Mouse (Mus musculus) forebrain, postnatal 0 days (tissue): ENCODE results near the gene Mamdc2. TPM values are rescaled to one million over a fixed set of nuclear protein-coding genes. Genes with fewer than 3 reads are reported as not detected.
A peak's percentile ranks its signal among the peaks of the same experiment; 100 is the strongest.

Experiments used
- ATAC-seq: fragments of 200-750 bp; cut with Nextera tagmentation; 2 replicates; pipeline ENCODE4 v1.8.0; 2017; ENCODE audit warnings: mild to moderate bottlenecking, moderate library complexity
- DNase-seq: peaks from one replicate; pipeline ENCODE4 v3.0.0-alpha.2; 2015
- H3K27ac ChIP-seq: fragments of 300-500 bp; sonication (generic); 2 replicates; pipeline ENCODE4 v1.5.1; 2014; ENCODE audit warnings: low read depth, mild to moderate bottlenecking, antibody characterized with exemption, low read length, moderate library complexity, mixed read lengths
- H3K27me3 ChIP-seq: fragments of 300-500 bp; sonication (generic); 2 replicates; pipeline ENCODE4 v1.6.1; 2014; ENCODE audit warnings: mild to moderate bottlenecking, low read length, mixed read lengths; ENCODE audit not compliant: insufficient read depth
- H3K36me3 ChIP-seq: fragments of 300-500 bp; sonication (generic); 2 replicates; pipeline ENCODE4 v1.6.1; 2014; ENCODE audit warnings: mild to moderate bottlenecking, moderate library complexity; ENCODE audit not compliant: insufficient read depth
- H3K4me1 ChIP-seq: fragments of 300-500 bp; sonication (generic); 2 replicates; pipeline ENCODE4 v1.6.1; 2014; ENCODE audit warnings: antibody characterized with exemption; ENCODE audit not compliant: insufficient read depth
- H3K4me2 ChIP-seq: fragments of 300-500 bp; sonication (generic); 2 replicates; pipeline ENCODE4 v1.6.1; 2014; ENCODE audit warnings: low read depth, mild to moderate bottlenecking, moderate library complexity
- H3K4me3 ChIP-seq: fragments of 300-500 bp; sonication (generic); 2 replicates; pipeline ENCODE4 v1.5.1; 2014; ENCODE audit warnings: low read depth, low read length, mixed read lengths
- H3K9ac ChIP-seq: fragments of 300-500 bp; sonication (generic); 2 replicates; pipeline ENCODE4 v1.6.1; 2014; ENCODE audit warnings: mild to moderate bottlenecking
- H3K9me3 ChIP-seq: fragments of 300-500 bp; sonication (generic); 2 replicates; pipeline ENCODE4 v1.6.1; 2016; ENCODE audit warnings: low read length
- CTCF ChIP-seq: sonication (generic); IDR thresholded peaks from 2 replicates; pipeline ENCODE4 v1.5.1; 2016; ENCODE audit warnings: antibody characterized with exemption, control low read depth, low read depth
- WGBS: fragments of 180-500 bp; shearing (Covaris S2); extraction: QIAGEN DNeasy Blood & Tissue Kit; methylation state at CpG from one replicate; pipeline ENCODE4 v1.1.7; 2014; 5-methylcytosine and 5-hydroxymethylcytosine counted together
- polyA plus RNA-seq: library from polyadenylated mRNA; unstranded; fragments of >200 nt; fragmentation: Nextera tagmentation; extraction: Ambion mirVana; gene quantifications from 2 replicates; pipeline ENCODE4 v1.2.1, GENCODE M21; 2015
- total RNA-seq: library from RNA; depleted of rRNA; stranded (reverse); fragments of >200 nt; gene quantifications from 2 replicates; pipeline ENCODE4 v1.2.3, GENCODE M21; 2014

Gene Mamdc2
- total and polyA plus RNA-seq, 2 experiments from 2014 or later: 2.7 to 4.2 TPM

- H3K4me1 ChIP-seq: no peaks in the 10 kb centered on the region
- TF ChIP-seq CTCF: no peak
- H3K27me3 ChIP-seq: no peaks in the 10 kb centered on the region
- no peaks in the 10 kb centered on the region for H3K9me3 ChIP-seq
- H3K27ac ChIP-seq: peak overlapping the region; percentile 67
- 56% methylated on average over 4 of the region's 4 CpGs for WGBS
- no peaks in the 10 kb centered on the region for H3K36me3 ChIP-seq
- H3K9ac ChIP-seq: no peak overlapping the region
- DNase-seq (peak; percentile 35), ATAC-seq (peak; percentile 34)
- H3K4me3 ChIP-seq: no peak overlapping the region
- no peak overlapping the region for H3K4me2 ChIP-seq
Observed at GRCm38 (mm10) chr19:23360536-23360935, 87.7 kb downstream of the Mamdc2 start.

- DNase-seq (no peak), ATAC-seq (no peak)
- Histone ChIP-seq H3K4me2 (no peak overlapping the region), H3K9ac (no peak overlapping the region), H3K36me3 (no peaks in the 10 kb centered on the region), H3K4me3 (no peak overlapping the region), H3K9me3 (no peaks in the 10 kb centered on the region), H3K4me1 (no peaks in the 10 kb centered on the region), H3K27me3 (no peaks in the 10 kb centered on the region), H3K27ac (no peak overlapping the region)
- WGBS: 92% methylated on average over 5 of the region's 5 CpGs
- TF ChIP-seq CTCF: no peak
Observed at GRCm38 (mm10) chr19:23357253-23357652, 91.0 kb downstream of the Mamdc2 start.

- H3K4me3 ChIP-seq: no peak overlapping the region
- no peak for DNase-seq
- H3K27ac ChIP-seq: no peak overlapping the region
- ATAC-seq: no peak
- no peaks in the 10 kb centered on the region for H3K4me1 ChIP-seq
- H3K36me3 ChIP-seq: no peaks in the 10 kb centered on the region
- TF ChIP-seq CTCF: no peak
- no peaks in the 10 kb centered on the region for H3K27me3 ChIP-seq
- H3K4me2 ChIP-seq: no peak overlapping the region
- H3K9ac ChIP-seq: no peak overlapping the region
- no peaks in the 10 kb centered on the region for H3K9me3 ChIP-seq
- 86% methylated on average over 6 of the region's 6 CpGs for WGBS
Observed at GRCm38 (mm10) chr19:23354738-23355137, 93.5 kb downstream of the Mamdc2 start.

GRCm38 (mm10) chr19:23353881-23354401 is 94.3 kb downstream of the Mamdc2 start:
- WGBS: 72% methylated on average over 9 of the region's 9 CpGs
- ATAC-seq: no peak

DNA sequence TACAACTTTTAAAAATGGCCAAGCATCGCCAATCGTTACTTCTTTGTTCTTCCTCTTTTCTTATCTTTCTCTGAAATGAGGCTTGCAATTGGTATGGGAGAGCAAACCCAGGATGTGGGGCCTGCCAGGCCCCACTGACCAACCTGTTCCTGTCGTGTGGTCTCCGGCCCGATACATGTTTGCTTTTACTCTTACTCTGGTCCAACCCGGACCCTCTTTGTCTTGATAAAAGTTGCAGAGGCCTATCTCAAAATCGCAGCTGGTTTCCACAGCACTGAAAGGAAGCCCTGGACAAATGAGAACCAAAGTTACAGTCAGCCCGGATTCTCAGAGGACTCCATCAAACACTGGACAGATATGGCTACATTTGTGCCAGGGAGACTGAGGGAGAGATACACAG is 95.1 kb downstream of the Mamdc2 start:
- H3K4me1 ChIP-seq: no peaks in the 10 kb centered on the region
- no peak overlapping the region for H3K27ac ChIP-seq
- WGBS: 68% methylated on average over 8 of the region's 8 CpGs
- H3K4me3 ChIP-seq: no peak overlapping the region
- ATAC-seq (no peak), DNase-seq (no peak)
- H3K36me3 ChIP-seq: no peaks in the 10 kb centered on the region
- TF ChIP-seq CTCF: no peak
- no peaks in the 10 kb centered on the region for H3K27me3 ChIP-seq
- no peak overlapping the region for H3K4me2 ChIP-seq
- H3K9me3 ChIP-seq: no peaks in the 10 kb centered on the region
- no peak overlapping the region for H3K9ac ChIP-seq

More at GRCm38 (mm10) chr19:23353881-23354401, 94.3 kb downstream of the Mamdc2 start:
- Histone ChIP-seq H3K27ac (no peak overlapping the region), H3K27me3 (no peaks in the 10 kb centered on the region), H3K4me2 (no peak overlapping the region), H3K36me3 (no peaks in the 10 kb centered on the region), H3K4me1 (no peaks in the 10 kb centered on the region), H3K9ac (no peak overlapping the region), H3K9me3 (no peaks in the 10 kb centered on the region), H3K4me3 (no peak overlapping the region)
- DNase-seq: no peak
- TF ChIP-seq CTCF: no peak

GRCm38 (mm10) chr19:23351808-23352491 is 96.3 kb downstream of the Mamdc2 start:
- DNase-seq: no peak
- no peak for ATAC-seq
- Histone ChIP-seq H3K4me2 (no peak overlapping the region), H3K9me3 (no peaks in the 10 kb centered on the region), H3K9ac (no peak overlapping the region), H3K27ac (no peak overlapping the region), H3K36me3 (no peaks in the 10 kb centered on the region), H3K4me1 (no peaks in the 10 kb centered on the region), H3K27me3 (no peaks in the 10 kb centered on the region), H3K4me3 (no peak overlapping the region)
- TF ChIP-seq CTCF: no peak
- 88% methylated on average over 13 of the region's 13 CpGs for WGBS

DNA sequence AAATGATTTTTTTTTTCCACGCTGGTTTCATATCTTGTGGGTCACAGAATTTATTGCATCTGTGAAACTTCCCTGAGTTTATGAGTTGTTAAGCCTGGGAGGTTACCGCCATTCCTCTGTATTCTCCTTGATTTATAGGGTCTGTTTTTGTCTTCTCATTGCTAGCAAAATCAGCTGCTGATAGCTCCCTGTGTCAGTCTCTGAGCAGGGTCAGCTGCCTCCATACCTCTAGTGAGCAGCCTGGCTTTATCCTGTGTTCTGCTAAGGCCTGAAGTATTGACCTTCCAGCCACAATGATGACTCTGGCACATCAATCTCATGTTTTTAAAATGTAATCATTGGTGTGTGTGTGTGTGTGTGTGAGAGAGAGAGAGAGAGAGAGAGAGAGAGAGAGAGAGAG is 98.3 kb downstream of the Mamdc2 start:
- no peak overlapping the region for H3K9ac ChIP-seq
- H3K4me2 ChIP-seq: no peak overlapping the region
- 86% methylated on average over 2 of the region's 2 CpGs for WGBS
- H3K4me3 ChIP-seq: no peak overlapping the region
- no peak for ATAC-seq
- no peaks in the 10 kb centered on the region for H3K36me3 ChIP-seq
- H3K27ac ChIP-seq: no peak overlapping the region
- no peaks in the 10 kb centered on the region for H3K4me1 ChIP-seq
- no peaks in the 10 kb centered on the region for H3K9me3 ChIP-seq
- H3K27me3 ChIP-seq: no peaks in the 10 kb centered on the region
- DNase-seq: no peak
- TF ChIP-seq CTCF: no peak
